Mouse (Mus musculus) CH12.LX (cell line): ENCODE data around the gene Mrm1. TPM values are rescaled to one million over a fixed set of nuclear protein-coding genes. Genes with fewer than 3 reads are reported as not detected.

Experiments
- DNase-seq: peaks from one replicate; pipeline ENCODE4 v3.0.0-alpha.2; 2013; ENCODE audit errors: extremely low read depth
- H3K27ac ChIP-seq: 2 replicates; pipeline ENCODE4 v1.5.1; 2012; ENCODE audit warnings: low read depth, mild to moderate bottlenecking, control low read depth, moderate library complexity; ENCODE audit not compliant: insufficient read depth
- H3K27me3 ChIP-seq: replicated peaks from 2 replicates; pipeline ENCODE3; 2012; ENCODE audit warnings: inconsistent platforms
- H3K36me3 ChIP-seq, 2 experiments: replicated peaks in 1 of 2; 2 replicates each; pipeline versions ENCODE3 to v1.6.1; 2012; ENCODE audit warnings: inconsistent platforms in 1 of 2, low read length in 1 of 2, mild to moderate bottlenecking in 1 of 2, mixed read lengths in 1 of 2, moderate library complexity in 1 of 2; ENCODE audit not compliant: control insufficient read depth in 1 of 2, insufficient read depth in 1 of 2
- H3K4me1 ChIP-seq, 2 experiments: 2 replicates each; pipeline ENCODE4 v1.6.1; 2012; ENCODE audit warnings: inconsistent platforms in 1 of 2, moderate library complexity in 1 of 2; ENCODE audit not compliant: insufficient read depth in 2 of 2, control insufficient read depth in 1 of 2
- H3K4me2 ChIP-seq: 2 replicates; pipeline ENCODE4 v1.6.1; 2012; ENCODE audit warnings: low read depth, mild to moderate bottlenecking, control low read depth; ENCODE audit not compliant: poor library complexity, insufficient read depth, severe bottlenecking
- H3K4me3 ChIP-seq, 3 experiments: fragments of 150-350 bp in 1 of 3; sonication (generic) in 1 of 3; replicated peaks in 1 of 3; 2 replicates each; pipeline versions ENCODE3 to v1.5.1; 2011 to 2012; ENCODE audit warnings: low read depth in 2 of 3, low read length in 2 of 3, mild to moderate bottlenecking in 2 of 3, moderate library complexity in 2 of 3, control low read depth in 1 of 3, improper control_type of control experiment in 1 of 3, inconsistent platforms in 1 of 3, mixed read lengths in 1 of 3; ENCODE audit not compliant: poor library complexity in 1 of 3
- H3K79me2 ChIP-seq: replicated peaks from 2 replicates; pipeline ENCODE4 v1.6.1; 2012; ENCODE audit warnings: mild to moderate bottlenecking, moderate library complexity; ENCODE audit not compliant: control insufficient read depth, poor library complexity, insufficient read depth, severe bottlenecking; ENCODE audit errors: extremely low read depth
- H3K9ac ChIP-seq: 2 replicates; pipeline ENCODE4 v1.6.1; 2012; ENCODE audit warnings: low read depth, mild to moderate bottlenecking, control low read depth, moderate library complexity; ENCODE audit not compliant: insufficient read depth
- H3K9me3 ChIP-seq: replicated peaks from 2 replicates; pipeline ENCODE3; 2012; ENCODE audit warnings: low read length, inconsistent platforms, mixed read lengths
- CTCF ChIP-seq, 2 experiments: IDR thresholded peaks in 1 of 2; conservative IDR thresholded peaks in 1 of 2; 2 replicates each; pipeline ENCODE4 v1.5.1; 2011 to 2012; ENCODE audit warnings: low read depth in 2 of 2, low read length in 2 of 2, improper control_type of control experiment in 1 of 2, inconsistent platforms in 1 of 2, mild to moderate bottlenecking in 1 of 2, moderate library complexity in 1 of 2
- HCFC1 ChIP-seq: IDR thresholded peaks from 2 replicates; pipeline ENCODE4 v1.6.1; 2012; ENCODE audit warnings: low read depth, mild to moderate bottlenecking, inconsistent platforms, low read length, improper control_type of control experiment
- MAFK ChIP-seq: IDR thresholded peaks from 2 replicates; pipeline ENCODE4 v1.6.1; 2011; ENCODE audit warnings: low read length, improper control_type of control experiment; ENCODE audit not compliant: insufficient replicate concordance
- MAX ChIP-seq: IDR thresholded peaks from 2 replicates; pipeline ENCODE4 v1.6.1; 2011; ENCODE audit warnings: low read length, improper control_type of control experiment
- NELFE ChIP-seq: IDR thresholded peaks from 2 replicates; pipeline ENCODE4 v1.6.1; 2011; ENCODE audit warnings: low read depth, low read length, improper control_type of control experiment
- POLR2A ChIP-seq: IDR thresholded peaks from 2 replicates; pipeline ENCODE4 v1.6.1; 2011; ENCODE audit warnings: low read depth, mild to moderate bottlenecking, improper control_type of control experiment, low read length
- TBP ChIP-seq: conservative IDR thresholded peaks from 2 replicates; pipeline ENCODE4 v1.6.1; 2011; ENCODE audit warnings: low read depth, low read length, improper control_type of control experiment
- ZNF384 ChIP-seq: IDR thresholded peaks from 2 replicates; pipeline ENCODE4 v1.6.1; 2012; ENCODE audit warnings: low read depth, low read length, improper control_type of control experiment, inconsistent platforms
- dilution Hi-C: fragments of 300-500 bp; cut with MboI; formaldehyde crosslinking; loops from 2 replicates; pipeline ENCODE4 v1.14.3; 2020; ENCODE audit warnings: low sequenced_read_pairs; ENCODE audit not compliant: extremely low pct_unique_long_range_greater_than_20kb, extremely low pct_ligation_motif_present
- in situ Hi-C: fragments of 300-500 bp; cut with MboI; formaldehyde crosslinking; loops from 3 replicates; pipeline ENCODE4 v1.14.3; 2019; ENCODE audit warnings: low sequenced_read_pairs, low pct_ligation_motif_present, low pct_unique_long_range_greater_than_20kb, mixed read lengths
- polyA plus RNA-seq: library from polyadenylated mRNA; unstranded; fragments of >175 nt; gene quantifications from 2 replicates; pipeline ENCODE4 v1.2.1, GENCODE M21; 2012; ENCODE audit warnings: low read depth; ENCODE audit not compliant: insufficient read length
- total RNA-seq, 2 experiments: library from RNA; depleted of rRNA; stranded (reverse); fragments of 300-350 nt in 1 of 2; fragments of >200 nt in 1 of 2; gene quantifications; 2 replicates each; pipeline ENCODE4 v1.2.3; 2012 to 2014

Gene Mrm1
- total and polyA plus RNA-seq, 3 experiments, result 11.1 to 27.8 (median 16.1) TPM

GRCm38 (mm10) chr11:84855285-84855684 is 36.0 kb upstream of the Mrm1 start:
- no peaks in the 10 kb centered on the region for H3K9me3 ChIP-seq
- peaks cover 52 to 86% of the 10 kb centered on the region in 2 experiments for H3K36me3 ChIP-seq
- TF ChIP-seq MAX (no peak), ZNF384 (peak; percentile 57)
- H3K79me2 ChIP-seq, result peaks cover 12% of the 10 kb centered on the region; the same call in 1 of the 2 replicates
- no peak overlapping the region for H3K27ac ChIP-seq
- dilution Hi-C loops (no loop called here), in situ Hi-C loops (no loop called here)
- no peak overlapping the region for H3K4me3 ChIP-seq
- no peak overlapping the region for H3K4me2 ChIP-seq
- H3K4me1 ChIP-seq, result peaks cover 0 to 12% of the 10 kb centered on the region in 2 experiments; a peak in 1 of 4 replicates
- no peak for DNase-seq
- no peaks in the 10 kb centered on the region for H3K27me3 ChIP-seq
- no peak overlapping the region for H3K9ac ChIP-seq

GRCm38 (mm10) chr11:84847475-84848090 is 28.3 kb upstream of the Mrm1 start:
- Histone ChIP-seq H3K4me1 (no peaks in the 10 kb centered on the region; a peak in 1 of 4 replicates), H3K27me3 (no peaks in the 10 kb centered on the region), H3K36me3 (peaks cover 51 to 79% of the 10 kb centered on the region in 2 experiments), H3K4me3 (no peak overlapping the region), H3K4me2 (no peak overlapping the region), H3K79me2 (0 out of 2 replicates have a peak, but pooled peaks cover 4% of the 10 kb centered on the region), H3K9ac (no peak overlapping the region), H3K9me3 (no peaks in the 10 kb centered on the region), H3K27ac (no peak overlapping the region)
- in situ Hi-C loops, result no loop called here
- no peak for TF ChIP-seq MAX
- TF ChIP-seq NELFE, result no peak
- no peak for TF ChIP-seq TBP
- no peak for TF ChIP-seq MAFK
- no peak for TF ChIP-seq HCFC1
- peak; percentile 7; the same call in 1 of the 2 replicates for TF ChIP-seq POLR2A
- DNase-seq, result no peak
- dilution Hi-C loops, result no loop called here

GRCm38 (mm10) chr11:84846741-84847474 is 27.6 kb upstream of the Mrm1 start:
- in situ Hi-C loops, result no loop called here
- Histone ChIP-seq H3K4me3 (no peak overlapping the region), H3K27ac (no peak overlapping the region), H3K27me3 (no peaks in the 10 kb centered on the region), H3K4me1 (no peaks in the 10 kb centered on the region; a peak in 1 of 4 replicates), H3K9me3 (no peaks in the 10 kb centered on the region), H3K79me2 (0 out of 2 replicates have a peak, but pooled peaks cover 8% of the 10 kb centered on the region), H3K9ac (no peak overlapping the region), H3K36me3 (peaks cover 52 to 79% of the 10 kb centered on the region in 2 experiments), H3K4me2 (no peak overlapping the region)
- TF ChIP-seq CTCF (conservative IDR thresholded peaks at IDR 0.05 in 1 of 2, IDR thresholded peaks at IDR 0.05 in 1 of 2; ENCODE audit: low read depth in 2 of 2, low read length in 2 of 2), result no peak
- 0 out of 2 replicates have a peak, but pooled peaks have one; percentile 5 for TF ChIP-seq POLR2A
- DNase-seq, result no peak
- dilution Hi-C loops, result no loop called here
